Mouse (Mus musculus) C3H10T1/2 (cell line): ENCODE data around the gene Slc36a4. TPM values are rescaled to one million over a fixed set of nuclear protein-coding genes. Genes with fewer than 3 reads are reported as not detected.

Experiments used
- polyA plus RNA-seq, 2 experiments: library from polyadenylated mRNA; unstranded; fragments of >200 nt; fragmentation: generic; extraction: Trizol; gene quantifications; one replicate each; pipeline ENCODE4 v1.2.1; 2012; ENCODE audit warnings: missing spikeins in 2 of 2

Gene Slc36a4
- 1 to 10 TPM in 1 of 2 experiments, under 1 TPM in 1; 0.37 to 2.9 TPM for polyA plus RNA-seq

GRCm38 (mm10) chr9:15709599-15710381, at the start of gene Slc36a4:
Gene Slc36a4, plus strand, starts transcription at chr9:15709738.

Other genes with a start within 250 kb of the Slc36a4 start
- 10 to 100 TPM; 20.4 to 25.3 TPM for gene Smco4, start 216.3 kb upstream of the Slc36a4 start, polyA plus RNA-seq
- gene Deup1, start 81.8 kb upstream of the Slc36a4 start, polyA plus RNA-seq, result not detected
- gene Mtnr1b, start 164.8 kb downstream of the Slc36a4 start, polyA plus RNA-seq, result not detected